Mouse (Mus musculus): ENCODE results near the gene Glmn.

DNA sequence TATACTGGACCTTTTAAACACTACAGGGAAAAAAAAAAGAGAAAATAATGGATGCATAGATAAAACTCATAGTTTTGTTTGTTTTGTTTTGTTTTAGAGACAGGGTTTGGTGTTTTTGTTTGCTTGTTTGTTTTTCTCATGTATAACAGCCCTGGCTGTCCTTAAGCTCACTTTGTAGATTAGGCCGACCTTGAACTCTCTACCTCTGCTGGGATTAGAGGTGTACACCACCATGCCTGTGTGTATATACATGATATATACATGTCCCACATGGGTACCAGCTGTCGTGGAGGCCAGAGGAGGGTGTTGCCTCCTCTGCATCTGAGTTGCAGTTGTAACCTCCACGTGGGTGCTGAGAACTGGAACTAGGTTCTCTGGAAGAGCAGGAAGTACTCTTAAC, 49.2 kb downstream of the Glmn start:
- TF ChIP-seq CTCF (IDR thresholded peaks at IDR 0.05; ENCODE audit: borderline replicate concordance, control insufficient read depth, extremely low read depth, insufficient read depth, low read length, poor library complexity) (no peak), POLR2A (IDR thresholded peaks at IDR 0.05; ENCODE audit: control insufficient read depth, extremely low read depth, insufficient read depth, low read length, poor library complexity) (no peak)
